Mouse (Mus musculus): ENCODE measurements around the gene Txndc16.

- TF ChIP-seq GATA1 (IDR thresholded peaks at IDR 0.05; ENCODE audit: borderline replicate concordance, low read length): no peak
- TF ChIP-seq FLI1 (IDR thresholded peaks at IDR 0.05; ENCODE audit: low read length): no peak
These were observed 134.3 kb downstream of the Txndc16 start for GRCm38 (mm10) chr14:45085651-45086425.
